Mouse (Mus musculus): ENCODE measurements around the gene Slc35f2.

GRCm38 (mm10) chr9:53838816-53839215, 67.5 kb downstream of the Slc35f2 start:
- no peak for TF ChIP-seq MAFK (IDR thresholded peaks at IDR 0.05; ENCODE audit: insufficient read depth, low read depth, low read length)
- no peak for TF ChIP-seq HCFC1 (IDR thresholded peaks at IDR 0.05; ENCODE audit: borderline replicate concordance, insufficient read depth, low read length)
- no peak for TF ChIP-seq ZNF384 (IDR thresholded peaks at IDR 0.05; ENCODE audit: low read depth, low read length)
- no peak for TF ChIP-seq CHD2 (IDR thresholded peaks at IDR 0.05; ENCODE audit: low read depth, low read length)
- TF ChIP-seq ZC3H11A (IDR thresholded peaks at IDR 0.05; ENCODE audit: borderline replicate concordance, low read depth, low read length) = no peak

Data from ES-E14 (cell line).